8 mouse cellular contexts compared by ENCODE assay signal in genomic region chr4:41774002-41774401, GRCm38 (mm10). TPM values are rescaled to one million over a fixed set of nuclear protein-coding genes. Genes with fewer than 3 reads are reported as not detected.
DNase-seq lines count a peak whose midpoint lies in the region; ATAC-seq and TF ChIP-seq lines count a peak whose summit lies in the region.
"Not testable (repeated sequence)": the region's sequence is repeated elsewhere in the genome, so short reads cannot be mapped to it uniquely, and the experiment has no call there.

Gene Ccl27a (minus strand): TSS chr4:41774247.

- not testable (repeated sequence) for H3K27me3 ChIP-seq in forebrain, embryonic 13.5 days; heart, postnatal 0 days (ENCODE audit: control insufficient read depth, insufficient read depth, low read length); liver, adult 2 months (ENCODE audit: control insufficient read depth, insufficient read depth, low read length)

- not testable (repeated sequence) for H3K27ac ChIP-seq in forebrain, embryonic 13.5 days
- H3K27ac ChIP-seq in heart, postnatal 0 days (ENCODE audit: low read depth), result peak within 1 kb of the TSS; percentile 62
- H3K27ac ChIP-seq in liver, adult 2 months (replicated peaks; ENCODE audit: insufficient read depth, low read depth, low read length), result peak within 1 kb of the TSS; percentile 60

- H3K4me2 ChIP-seq in forebrain, embryonic 13.5 days, result peak within 1 kb of the TSS; percentile 58
- H3K4me2 ChIP-seq in heart, postnatal 0 days (ENCODE audit: low read depth, low read length), result peak within 1 kb of the TSS; percentile 52

- not testable (repeated sequence) for ATAC-seq in forebrain, embryonic 13.5 days; heart, postnatal 0 days (ENCODE audit: insufficient read depth, low read depth)

- under 1% methylated on average over 12 of the region's 14 CpGs for whole genome bisulfite sequencing in forebrain, embryonic 13.5 days
- 3% methylated on average over 12 of the region's 14 CpGs for WGBS in heart, postnatal 0 days
- WGBS in liver, adult 2 months, result 4% methylated on average over 12 of the region's 14 CpGs

- not testable (repeated sequence) for TF ChIP-seq POLR2A in liver, adult 2 months (IDR thresholded peaks at IDR 0.05; ENCODE audit: extremely low read depth, insufficient read depth, low read length)

- H3K79me2 ChIP-seq in liver, adult 2 months (ENCODE audit: control insufficient read depth, insufficient read depth, low read length), result not testable (repeated sequence)

- H3K4me1 ChIP-seq in forebrain, embryonic 13.5 days; heart, postnatal 0 days (ENCODE audit: control insufficient read depth, insufficient read depth); liver, adult 2 months (ENCODE audit: control insufficient read depth, insufficient read depth, low read length): not testable (repeated sequence)

- not testable (repeated sequence) for TF ChIP-seq EP300 in heart, postnatal 0 days (IDR thresholded peaks at IDR 0.05; ENCODE audit: low read depth)

- peak; percentile 92 for DNase-seq in CD4-positive, CD25-positive, alpha-beta regulatory T cell, adult 2 months (ENCODE audit: low read depth, low spot score)
- DNase-seq in c-Kit-positive CD71-positive TER-119-negative erythroid progenitor cells, embryonic 14.5 days (ENCODE audit: low read depth), result peak; percentile 45
- DNase-seq in heart, postnatal 0 days (ENCODE audit: low spot score), result peak; percentile 55
- peak; percentile 88 for DNase-seq in kidney, postnatal 14 days
- peak; percentile 80 for DNase-seq in liver, adult 2 months (ENCODE audit: extremely low read depth, low read depth, low spot score)
- peak; percentile 90 for DNase-seq in naive thymus-derived CD4-positive, alpha-beta T cell, adult 2 months (ENCODE audit: low read depth)
- DNase-seq in spleen, postnatal 14 days (ENCODE audit: low spot score in 2 of 2), result peak; percentile 35 to 65

- H3K36me3 ChIP-seq in forebrain, embryonic 13.5 days (ENCODE audit: poor library complexity, severe bottlenecking); heart, postnatal 0 days (replicated peaks; ENCODE audit: control insufficient read depth, insufficient read depth, low read length); liver, adult 2 months (ENCODE audit: control insufficient read depth, insufficient read depth, low read length): not testable (repeated sequence)

- peak within 1 kb of the TSS; percentile 49 for H3K4me3 ChIP-seq in forebrain, embryonic 13.5 days
- H3K4me3 ChIP-seq in heart, postnatal 0 days (ENCODE audit: low read depth, low read length), result peak within 1 kb of the TSS; percentile 40
- H3K4me3 ChIP-seq in liver, adult 2 months (ENCODE audit: insufficient read depth, low read depth, low read length), result peak within 1 kb of the TSS; percentile 57

- not testable (repeated sequence) for H3K9me3 ChIP-seq in forebrain, embryonic 13.5 days (replicated peaks); heart, postnatal 0 days (replicated peaks; ENCODE audit: control insufficient read depth, low read length)

- not testable (repeated sequence) for TF ChIP-seq CTCF in heart, postnatal 0 days (IDR thresholded peaks at IDR 0.05; ENCODE audit: low read depth); liver, adult 2 months (IDR thresholded peaks at IDR 0.05; ENCODE audit: low read depth, low read length)

- H3K9ac ChIP-seq in forebrain, embryonic 13.5 days, result peak within 1 kb of the TSS; percentile 61
- H3K9ac ChIP-seq in heart, postnatal 0 days (replicated peaks; ENCODE audit: low read depth, low read length), result not testable (repeated sequence)
- H3K9ac ChIP-seq in liver, adult 2 months (ENCODE audit: low read depth, low read length), result peak within 1 kb of the TSS; percentile 77; the same call in 1 of the 2 replicates

RNA-seq across cellular contexts. Expression of gene Ccl27a, which starts in this region (rescaled TPM):
- polyA plus RNA-seq in forebrain, embryonic 13.5 days (2015; fragmentation: Nextera tagmentation; extraction: Ambion mirVana), result 159 and 175 TPM in 2 replicates
- total RNA-seq in heart, postnatal 0 days (2014; rRNA removed; ENCODE audit: low replicate concordance), result 48.5 and 73.7 TPM in 2 replicates
- polyA plus RNA-seq in heart, postnatal 0 days (2015; fragmentation: Nextera tagmentation; extraction: Ambion mirVana), result 49.4 and 49.6 TPM in 2 replicates
- 11.9 and 13.1 TPM in 2 replicates for total RNA-seq in liver, adult 2 months (2014; rRNA removed)
- polyA plus RNA-seq in liver, adult 2 months (2012; rRNA removed), result 33.3 and 39.4 TPM in 2 replicates
